Mouse (Mus musculus) thymus, adult 2 months (tissue): Measurements from ENCODE around the gene Kbtbd8. TPM values are rescaled to one million over a fixed set of nuclear protein-coding genes. Genes with fewer than 3 reads are reported as not detected.

Source experiments
- DNase-seq: peaks from one replicate; pipeline ENCODE4 v3.0.0; 2021
- H3K27ac ChIP-seq: fragments of 200-500 bp; 2 replicates; pipeline ENCODE4 v1.5.1; 2012; ENCODE audit warnings: low read length, control low read depth; ENCODE audit not compliant: control insufficient read depth, insufficient read depth
- H3K27me3 ChIP-seq: fragments of 200-500 bp; 2 replicates; pipeline ENCODE4 v1.6.1; 2012; ENCODE audit warnings: mild to moderate bottlenecking, low read length, moderate library complexity, mixed read lengths; ENCODE audit not compliant: control insufficient read depth, insufficient read depth
- H3K36me3 ChIP-seq: fragments of 200-500 bp; 2 replicates; pipeline ENCODE4 v1.6.1; 2012; ENCODE audit warnings: mild to moderate bottlenecking, low read length, moderate library complexity; ENCODE audit not compliant: control insufficient read depth, insufficient read depth
- H3K4me1 ChIP-seq: fragments of 200-500 bp; replicated peaks from 2 replicates; pipeline ENCODE4 v1.6.1; 2012; ENCODE audit warnings: low read length; ENCODE audit not compliant: control insufficient read depth, insufficient read depth
- H3K4me3 ChIP-seq: fragments of 200-500 bp; 2 replicates; pipeline ENCODE4 v1.5.1; 2012; ENCODE audit warnings: mild to moderate bottlenecking, low read length, control low read depth, moderate library complexity; ENCODE audit not compliant: control insufficient read depth, insufficient read depth
- CTCF ChIP-seq: fragments of 200-500 bp; IDR thresholded peaks from 2 replicates; pipeline ENCODE4 v1.5.1; 2012; ENCODE audit warnings: mild to moderate bottlenecking, control low read depth, low read length, moderate library complexity, borderline replicate concordance; ENCODE audit not compliant: control insufficient read depth, poor library complexity, insufficient read depth; ENCODE audit errors: extremely low read depth
- POLR2A ChIP-seq: fragments of 200-500 bp; IDR thresholded peaks from 2 replicates; pipeline ENCODE4 v1.6.1; 2012; ENCODE audit warnings: mild to moderate bottlenecking, low read length, control low read depth, moderate library complexity; ENCODE audit not compliant: control insufficient read depth, poor library complexity, insufficient read depth; ENCODE audit errors: extremely low read depth
- WGBS: fragments of 180-500 bp; shearing (Covaris S2); methylation state at CpG from one replicate; pipeline ENCODE4 v1.1.7; 2018; 5-methylcytosine and 5-hydroxymethylcytosine counted together
- polyA plus RNA-seq: library from polyadenylated mRNA; depleted of rRNA; stranded (reverse); fragments of >200 nt; gene quantifications from 2 replicates; pipeline ENCODE4 v1.2.3, GENCODE M21; 2012

The Kbtbd8 gene
- polyA plus RNA-seq, 1 experiment, result 2.2 TPM

DNA sequence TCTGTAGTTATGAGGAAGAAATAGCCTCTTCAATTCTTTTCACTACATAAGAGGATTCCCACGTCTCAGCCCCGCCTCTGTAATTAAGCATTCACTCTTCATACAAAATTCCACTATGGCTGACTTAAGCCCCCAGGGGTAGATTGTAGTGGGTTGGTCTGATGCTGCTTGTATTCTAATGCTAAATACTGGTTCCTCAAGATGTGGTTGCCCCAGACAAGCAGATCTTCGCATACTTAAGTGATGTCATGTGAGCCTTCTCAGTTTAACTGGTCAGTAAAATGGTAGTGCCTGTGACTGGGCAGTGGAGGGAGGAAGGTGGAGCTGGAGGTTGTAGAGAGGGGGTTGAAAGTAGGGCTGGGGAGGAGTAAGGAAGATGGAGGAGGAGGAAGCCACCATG lies 13.3 kb upstream of the Kbtbd8 start:
- no peaks in the 10 kb centered on the region for H3K36me3 ChIP-seq
- no peak for TF ChIP-seq POLR2A
- no peak for TF ChIP-seq CTCF
- DNase-seq, result no peak
- no peaks in the 10 kb centered on the region for H3K27me3 ChIP-seq
- H3K4me3 ChIP-seq, result no peak overlapping the region
- WGBS, result 82% methylated on average over 3 of the region's 3 CpGs
- H3K27ac ChIP-seq, result no peak overlapping the region
- H3K4me1 ChIP-seq, result no peaks in the 10 kb centered on the region

DNA sequence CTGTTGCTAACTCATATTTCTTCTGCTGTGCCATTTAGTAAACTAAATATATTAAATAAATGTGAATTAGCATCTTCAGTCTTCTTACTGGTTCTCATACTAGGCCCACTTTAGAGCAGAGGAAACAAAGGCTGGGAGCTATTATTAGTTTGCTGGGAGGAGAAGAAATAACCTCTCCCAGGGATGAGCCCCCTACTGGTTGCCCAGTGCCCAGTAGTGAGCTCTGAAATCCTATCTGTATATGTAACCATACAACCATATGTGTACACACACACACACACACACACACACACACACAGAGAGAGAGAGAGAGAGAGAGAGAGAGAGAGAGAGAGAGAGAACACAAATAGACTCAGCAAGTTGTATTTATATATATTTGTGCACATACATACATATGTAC lies 8.6 kb upstream of the Kbtbd8 start:
- Histone ChIP-seq H3K27me3 (no peaks in the 10 kb centered on the region), H3K36me3 (no peaks in the 10 kb centered on the region)
- TF ChIP-seq CTCF (no peak), POLR2A (no peak)

DNA sequence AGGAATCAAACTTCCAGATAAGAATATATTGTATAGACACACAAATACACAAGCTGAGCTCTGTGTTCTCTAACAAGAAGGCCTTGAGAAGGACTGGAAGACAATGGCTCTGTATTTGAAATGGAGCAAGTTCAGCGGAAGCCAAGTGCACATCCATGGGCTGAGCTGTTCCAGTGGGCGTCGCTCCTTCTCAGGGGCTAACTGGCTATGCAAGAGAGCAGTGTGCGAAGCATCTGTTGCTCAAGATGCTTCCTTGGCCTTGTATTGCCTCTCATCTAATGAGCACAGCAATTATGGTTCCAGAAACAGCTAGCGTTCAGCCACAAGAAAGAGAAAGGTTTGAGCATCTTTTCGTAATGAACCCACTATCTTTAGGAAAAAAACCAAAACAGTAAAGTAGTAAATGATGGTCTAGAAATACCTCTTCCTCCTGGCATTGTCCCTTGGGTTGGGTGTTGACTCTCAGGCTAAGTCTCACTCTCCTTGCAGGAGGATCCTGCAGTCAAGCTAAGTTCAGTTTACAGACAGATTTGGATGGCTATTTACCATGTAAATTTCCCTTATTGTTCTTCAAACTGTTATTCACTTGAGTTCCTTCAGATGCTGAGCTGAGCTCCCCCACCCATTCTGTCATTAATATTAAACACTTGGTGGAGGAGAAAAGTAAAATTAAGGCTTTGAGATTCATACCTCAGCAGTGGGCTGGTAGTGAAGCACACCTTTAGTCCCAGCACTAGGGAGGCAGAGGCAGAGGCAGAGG lies 7.2 kb upstream of the Kbtbd8 start:
- no peaks in the 10 kb centered on the region for H3K36me3 ChIP-seq
- TF ChIP-seq CTCF (no peak), POLR2A (no peak)
- H3K27me3 ChIP-seq, result no peaks in the 10 kb centered on the region
- no peak for DNase-seq
- no peaks in the 10 kb centered on the region for H3K4me1 ChIP-seq
- no peak overlapping the region for H3K27ac ChIP-seq
- H3K4me3 ChIP-seq, result no peak overlapping the region
- 94% methylated on average over 6 of the region's 6 CpGs for WGBS

More for the DNA sequence above, 8.6 kb upstream of the Kbtbd8 start:
- Histone ChIP-seq H3K27ac (no peak overlapping the region), H3K4me3 (no peak overlapping the region), H3K4me1 (no peaks in the 10 kb centered on the region)
- no peak for DNase-seq

GRCm38 (mm10) chr6:95112015-95112414 lies 5.0 kb upstream of the Kbtbd8 start:
- DNase-seq, result no peak
- no peak for TF ChIP-seq CTCF
- no peak for TF ChIP-seq POLR2A
- Histone ChIP-seq H3K4me1 (peaks cover 3% of the 10 kb centered on the region), H3K27me3 (no peaks in the 10 kb centered on the region), H3K27ac (no peak overlapping the region), H3K36me3 (no peaks in the 10 kb centered on the region), H3K4me3 (no peak overlapping the region)
- WGBS, result 71% methylated on average over 5 of the region's 5 CpGs

DNA sequence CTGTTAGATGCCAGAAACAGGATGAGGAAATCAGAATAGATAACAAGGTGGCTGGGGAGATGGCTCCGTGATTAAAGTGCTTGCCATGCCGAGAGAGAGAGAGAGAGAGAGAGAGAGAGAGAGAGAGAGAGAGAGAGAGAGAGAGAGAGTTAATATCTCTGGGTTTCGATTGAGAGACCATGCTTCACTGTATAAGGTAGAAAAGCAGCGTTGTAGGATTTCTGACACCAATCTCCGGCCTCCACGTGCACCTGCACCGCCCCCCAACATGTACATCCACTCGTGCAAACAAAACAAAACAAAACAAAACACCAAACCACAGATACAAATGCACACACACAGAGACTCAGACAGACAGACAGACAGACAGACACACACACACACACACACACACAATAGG lies 527 bp upstream of the Kbtbd8 start:
- no peaks in the 10 kb centered on the region for H3K27me3 ChIP-seq
- no peak for DNase-seq
- 76% methylated on average over 8 of the region's 8 CpGs for WGBS
- H3K4me1 ChIP-seq, result peaks cover 7% of the 10 kb centered on the region
- TF ChIP-seq CTCF (no peak), POLR2A (no peak)
- no peak overlapping the region for H3K27ac ChIP-seq
- no peak overlapping the region for H3K4me3 ChIP-seq
- H3K36me3 ChIP-seq, result no peaks in the 10 kb centered on the region; the same call in 1 of the 2 replicates

GRCm38 (mm10) chr6:95117614-95118541 lies 838 bp downstream of the Kbtbd8 start:
- Histone ChIP-seq H3K36me3 (peaks cover 12% of the 10 kb centered on the region), H3K4me3 (peak overlapping the region; percentile 79), H3K4me1 (peaks cover 7% of the 10 kb centered on the region), H3K27me3 (no peaks in the 10 kb centered on the region), H3K27ac (no peak overlapping the region)
- peak; percentile 90 for DNase-seq
- under 1% methylated on average over 95 of the region's 103 CpGs for WGBS
- TF ChIP-seq POLR2A (peak; percentile 64; the same call in 1 of the 2 replicates), CTCF (peak; percentile 26; the same call in 1 of the 2 replicates)
